Mouse (Mus musculus): ENCODE results near the gene Jak1.

The Jak1 gene

DNA sequence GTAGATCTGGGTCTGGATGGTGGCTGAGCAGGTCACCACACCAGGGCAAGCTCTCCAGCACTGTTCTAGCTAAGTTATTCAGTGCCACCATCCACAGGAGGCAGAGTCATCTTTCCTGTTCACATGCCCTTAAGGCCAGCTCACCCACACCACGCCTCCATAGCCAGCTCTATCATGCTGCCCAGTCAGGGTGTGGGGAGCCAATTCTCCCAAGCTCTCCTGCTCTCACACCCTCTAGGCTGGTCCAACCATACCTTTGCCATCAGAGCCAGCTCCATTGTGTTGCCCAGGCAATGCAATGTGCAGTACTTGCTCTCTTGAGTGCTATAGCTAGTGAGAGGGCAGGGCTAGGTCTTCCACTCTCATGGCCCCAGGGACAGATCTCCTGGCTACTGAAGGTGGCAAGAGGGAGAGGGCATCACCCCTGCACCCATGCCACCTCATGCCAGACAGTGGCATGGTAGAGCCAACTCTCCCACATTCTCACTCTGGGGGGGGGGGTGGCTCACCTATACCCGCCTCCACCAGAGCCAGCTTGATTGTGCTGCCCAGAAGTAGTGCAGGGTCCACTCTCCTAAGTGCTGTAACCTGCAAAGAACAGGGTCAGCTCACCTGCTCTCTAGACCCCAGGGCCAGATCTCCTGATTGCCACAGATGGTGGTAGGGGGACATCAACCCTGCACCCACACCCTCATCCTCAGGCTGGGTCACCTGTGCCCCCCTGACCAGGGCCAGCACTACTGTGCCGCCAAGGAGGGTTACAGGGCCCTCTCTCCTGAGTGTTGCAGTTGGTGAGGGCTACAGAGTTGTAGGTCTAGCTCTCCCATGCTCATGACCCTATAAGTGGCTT, 25.5 kb downstream of the Jak1 start:
- DNase-seq (ENCODE audit: low spot score in 2 of 2), result no peak

DNA sequence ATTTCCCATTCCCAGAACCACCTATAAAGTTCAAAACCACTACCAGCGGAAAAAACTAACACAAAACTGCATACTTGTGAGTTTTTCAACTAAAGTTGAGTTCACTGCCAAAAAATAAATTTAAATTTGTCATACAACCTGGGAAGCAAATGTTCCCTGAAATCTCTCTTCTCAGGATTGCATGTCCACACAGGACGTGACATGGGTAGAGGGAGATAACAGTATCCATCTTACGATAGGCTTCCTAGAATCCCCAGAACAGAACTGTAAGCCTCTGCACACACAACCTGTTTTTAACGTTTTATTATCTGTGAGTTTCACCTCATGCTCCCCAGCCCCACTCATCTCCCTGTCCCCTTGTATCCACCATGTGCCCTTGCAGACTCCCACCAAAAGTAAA, 26.5 kb downstream of the Jak1 start:
- DNase-seq (ENCODE audit: low spot score in 2 of 2), result no peak

DNA sequence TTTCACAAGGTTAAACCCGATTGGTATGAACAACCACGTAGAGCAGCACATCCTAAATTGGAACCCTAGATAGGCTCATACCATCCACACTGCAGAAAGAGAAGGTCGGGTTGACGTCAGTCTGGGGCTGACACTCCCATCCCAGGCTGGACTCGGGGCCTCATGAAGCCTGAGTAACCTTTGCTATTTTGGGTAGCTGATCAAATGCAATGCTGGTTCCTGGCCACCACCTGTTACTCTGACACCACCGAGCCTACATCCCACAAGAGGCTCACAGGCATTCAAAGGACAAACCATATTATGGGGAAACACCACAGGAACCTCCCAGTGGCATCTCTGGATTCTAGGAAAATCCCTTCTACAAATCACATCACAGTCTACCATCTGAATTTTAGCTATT, 28.3 kb downstream of the Jak1 start:
- DNase-seq (ENCODE audit: low spot score in 2 of 2), result no peak

DNA sequence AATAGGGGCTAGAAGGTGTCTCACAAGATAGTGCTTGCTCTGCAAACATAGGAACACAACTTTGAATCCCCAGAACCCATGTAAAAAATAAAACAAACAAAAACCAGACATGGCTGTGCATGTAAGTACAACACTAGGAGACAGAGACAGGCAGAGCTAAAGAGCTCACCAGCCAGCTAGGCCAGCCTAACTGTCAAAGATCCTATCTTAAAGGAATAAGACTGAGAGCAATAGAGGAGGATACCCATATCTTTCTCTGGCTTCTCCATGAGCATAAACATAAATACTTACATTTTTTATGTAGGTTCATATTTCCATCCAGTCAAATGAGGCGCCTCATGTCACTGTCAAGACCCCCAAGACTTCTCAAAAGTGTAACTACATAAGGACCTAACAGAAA, 29.1 kb downstream of the Jak1 start:
- DNase-seq (ENCODE audit: low spot score in 2 of 2), result no peak

DNA sequence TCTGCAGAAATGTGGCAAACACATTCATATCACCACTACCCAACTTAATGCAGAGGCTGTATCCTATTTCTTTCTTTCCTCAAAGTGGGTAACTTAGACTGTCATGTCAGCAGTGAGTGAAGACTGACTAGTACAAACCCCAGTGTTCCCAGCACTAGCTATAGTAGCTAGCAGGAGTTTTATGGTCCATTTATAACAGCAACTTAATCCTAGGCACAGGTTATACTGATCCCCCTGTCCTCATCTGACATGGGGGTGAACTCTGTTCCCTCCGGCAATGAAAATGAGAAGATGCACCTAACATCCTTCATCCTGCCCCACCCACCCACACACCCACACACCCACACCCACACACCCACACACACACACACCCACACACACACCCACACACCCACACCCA, 30.3 kb downstream of the Jak1 start:
- DNase-seq (ENCODE audit: low spot score in 2 of 2), result no peak

DNA sequence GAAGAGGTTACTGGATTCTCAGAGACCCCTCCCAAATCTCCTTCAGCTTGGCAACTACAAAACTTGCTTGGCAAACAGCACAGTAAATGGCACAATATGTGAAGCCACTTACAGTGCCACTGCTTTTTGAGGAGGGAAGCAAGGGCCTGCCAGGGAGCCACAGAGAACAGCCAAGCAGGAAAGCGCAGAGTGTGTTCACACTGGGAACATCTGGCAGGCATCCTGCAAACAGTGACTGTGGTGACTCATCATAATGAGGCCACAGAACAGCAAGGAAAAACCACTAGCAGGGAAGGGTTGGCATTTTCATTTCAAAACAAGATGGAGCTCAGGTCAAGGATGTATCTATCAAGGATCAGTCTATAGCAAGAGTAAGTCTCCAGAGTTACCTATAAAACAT, 30.8 kb downstream of the Jak1 start:
- DNase-seq (ENCODE audit: low spot score in 2 of 2), result no peak

DNA sequence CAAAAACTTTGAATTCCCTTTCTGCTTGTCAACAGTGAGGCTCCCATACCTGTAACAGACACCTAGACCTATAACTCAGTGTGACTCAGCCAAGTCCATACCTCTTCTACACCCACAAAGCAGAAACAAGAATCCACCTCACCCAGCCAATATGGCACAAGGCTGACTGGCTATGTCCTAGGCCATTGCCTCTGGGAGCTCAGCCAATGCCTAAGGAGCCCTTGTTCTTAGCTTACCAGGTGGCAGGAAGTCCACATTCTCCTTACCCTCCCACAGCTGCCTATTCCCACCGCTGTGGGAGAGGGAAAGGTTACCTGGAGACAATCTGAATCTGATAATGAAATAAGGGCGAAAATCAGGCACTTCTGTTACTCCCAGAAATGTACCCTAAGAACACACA, 34.5 kb downstream of the Jak1 start:
- no peak for DNase-seq (ENCODE audit: low spot score in 2 of 2)

DNA sequence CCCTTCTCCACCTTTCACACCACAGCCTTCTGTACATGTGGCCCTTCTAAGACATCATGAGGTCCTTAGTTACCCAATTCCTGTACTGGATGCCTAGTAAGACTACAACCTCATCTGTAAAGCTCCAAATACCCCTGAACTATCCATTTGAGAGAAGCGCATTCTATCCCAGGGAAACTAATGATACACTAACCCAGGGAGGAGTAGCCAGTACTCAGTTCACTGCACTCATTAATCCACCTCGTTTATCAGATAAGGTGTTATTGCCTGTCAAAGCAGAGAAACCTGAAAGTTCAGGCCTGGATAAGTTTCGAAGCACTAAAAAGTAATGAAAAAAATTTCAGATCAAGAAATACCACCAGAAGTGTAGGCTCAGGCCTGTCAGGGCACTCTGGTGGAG, 37.7 kb downstream of the Jak1 start:
- no peak for DNase-seq (ENCODE audit: low spot score in 2 of 2)

DNA sequence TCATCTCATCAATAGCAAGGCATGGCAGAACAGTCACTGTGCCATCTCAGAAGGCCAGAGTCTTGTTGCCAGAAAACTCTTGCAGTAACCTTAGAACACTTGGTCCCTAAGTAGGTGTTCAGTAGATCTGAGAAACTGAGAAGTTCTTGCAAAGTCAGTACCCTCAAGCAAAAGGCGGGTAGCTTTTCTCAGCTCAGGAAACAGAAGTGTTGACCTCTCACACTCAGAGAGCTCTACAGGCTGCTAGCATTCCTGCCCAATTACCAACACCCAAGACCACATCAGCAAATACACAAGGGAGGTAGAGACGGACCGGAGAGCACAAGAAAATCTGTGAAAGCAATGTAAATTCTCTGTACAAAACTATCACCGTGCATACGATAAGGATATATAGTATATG, 39.1 kb downstream of the Jak1 start:
- DNase-seq (ENCODE audit: low spot score in 2 of 2), result no peak

DNA sequence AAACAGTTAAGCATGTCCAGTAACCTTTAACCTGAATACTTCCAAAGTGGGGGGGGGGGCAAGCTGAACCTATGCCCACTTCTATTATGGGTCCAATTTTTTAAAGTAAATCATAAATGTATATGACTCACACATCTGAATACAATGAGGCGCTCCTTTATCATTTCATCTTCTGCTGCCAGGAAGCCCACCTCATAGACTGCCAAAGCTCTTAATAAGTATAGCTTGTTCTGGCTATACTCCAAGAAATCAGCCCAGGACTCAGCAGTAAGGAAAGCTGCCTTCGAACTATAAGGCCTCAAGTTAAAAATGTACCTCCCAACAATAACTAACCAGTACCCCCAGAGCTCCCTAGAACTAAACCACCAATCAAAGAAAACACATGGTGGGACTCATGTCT, 44.1 kb downstream of the Jak1 start:
- DNase-seq (ENCODE audit: low spot score in 2 of 2), result no peak

DNA sequence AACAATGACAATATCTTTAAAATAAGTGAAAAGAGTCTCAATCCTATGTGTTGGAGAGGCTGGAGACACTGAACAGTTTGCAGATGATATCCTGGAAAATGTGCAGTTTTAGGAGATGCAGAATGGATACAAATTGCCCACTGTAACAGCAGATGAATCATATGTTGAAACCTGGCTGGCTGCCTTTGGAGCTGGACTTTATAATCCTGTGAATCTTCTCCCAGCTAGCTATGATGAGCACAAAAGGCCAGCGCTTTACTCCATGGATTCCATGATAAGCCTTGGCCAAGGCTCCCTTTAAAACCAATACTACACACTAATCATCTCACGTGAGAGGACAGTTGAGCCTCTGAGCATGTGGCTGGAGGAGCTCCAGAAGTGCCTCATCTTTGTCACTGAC, 45.2 kb downstream of the Jak1 start:
- no peak for DNase-seq (ENCODE audit: low spot score in 2 of 2)

DNA sequence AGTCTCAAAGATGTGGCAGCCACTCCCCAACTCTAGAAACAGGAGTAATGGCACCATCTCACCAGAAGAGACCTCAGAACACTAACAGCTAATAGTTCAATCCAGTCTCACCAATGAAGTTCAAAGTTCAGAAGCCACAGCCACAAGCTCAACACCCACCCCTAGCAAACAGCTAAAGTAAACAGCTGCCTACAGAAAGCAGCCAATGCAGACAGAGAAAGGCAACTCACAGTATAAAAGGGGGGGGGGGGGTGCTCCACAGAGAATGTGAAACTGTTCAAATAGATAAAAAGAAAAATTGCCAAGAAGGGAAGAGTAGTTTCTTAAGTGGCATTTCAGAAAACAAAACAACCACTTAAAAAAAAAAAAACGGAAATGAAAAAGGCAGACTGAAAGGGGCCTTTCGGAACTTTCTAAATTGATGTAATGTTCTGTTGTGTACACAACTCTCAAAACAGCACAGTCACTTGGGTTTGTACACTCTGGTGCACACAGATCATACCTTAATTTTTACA, 48.0 kb downstream of the Jak1 start:
- no peak for DNase-seq (ENCODE audit: low spot score in 2 of 2)

DNA sequence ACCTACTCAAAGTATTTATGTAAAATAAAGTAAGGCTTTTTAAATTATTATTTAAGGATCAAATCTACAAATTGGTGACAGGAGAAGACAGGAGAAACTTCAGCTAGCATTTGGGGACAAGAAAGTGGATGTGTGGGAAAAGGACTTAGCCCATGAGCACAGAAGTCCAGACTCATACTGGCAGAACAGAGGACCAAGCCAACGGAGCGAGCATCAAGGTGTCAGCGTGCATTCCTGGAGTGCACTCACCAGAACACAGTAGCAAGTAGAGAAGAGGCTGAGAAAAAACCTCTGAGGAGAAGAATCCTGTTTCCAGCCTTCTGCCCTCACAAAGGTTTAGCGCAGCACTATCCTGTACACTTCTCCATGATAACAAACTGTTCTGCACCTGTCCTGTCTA, 48.8 kb downstream of the Jak1 start:
- DNase-seq (ENCODE audit: low spot score in 2 of 2), result no peak

DNA sequence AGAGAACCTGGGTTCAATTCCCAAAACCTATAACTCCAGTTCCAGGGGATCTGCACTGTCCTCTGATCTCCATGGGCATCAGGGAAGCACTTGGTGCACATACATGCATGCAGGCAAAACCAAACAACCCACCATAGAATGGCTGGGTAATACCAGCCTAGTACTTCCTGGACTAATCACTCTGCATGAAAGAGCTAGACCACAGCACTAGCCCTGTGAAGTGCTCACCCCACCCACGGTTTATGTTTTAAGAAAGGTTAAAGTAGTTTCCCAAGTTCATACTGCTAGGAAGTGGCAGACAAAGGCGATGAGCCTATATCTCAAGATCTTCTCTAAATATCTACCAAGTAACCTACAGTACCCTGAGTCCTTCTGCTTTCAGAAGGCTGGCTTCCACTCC, 51.6 kb downstream of the Jak1 start:
- DNase-seq (ENCODE audit: low spot score in 2 of 2), result no peak

DNA sequence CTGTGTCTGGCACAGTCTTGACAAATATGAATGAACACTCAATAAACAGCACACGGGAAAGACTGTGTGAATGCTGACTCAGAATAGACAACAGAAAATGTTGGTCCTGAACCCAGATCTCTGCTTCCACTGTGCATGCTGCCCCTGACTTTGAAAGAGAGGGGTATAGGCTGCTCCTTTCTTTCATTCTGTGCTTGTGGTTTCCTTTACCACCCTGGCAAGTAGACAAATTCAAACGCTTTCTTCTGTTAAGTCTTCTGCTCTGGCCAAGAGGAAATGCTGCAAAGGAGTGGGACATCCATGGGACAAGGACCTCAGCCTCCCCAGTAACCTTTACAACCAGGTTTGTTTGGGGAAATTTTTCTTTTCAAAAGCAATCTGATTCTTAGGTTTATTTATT, 57.6 kb downstream of the Jak1 start:
- DNase-seq (ENCODE audit: low spot score in 2 of 2), result no peak

DNA sequence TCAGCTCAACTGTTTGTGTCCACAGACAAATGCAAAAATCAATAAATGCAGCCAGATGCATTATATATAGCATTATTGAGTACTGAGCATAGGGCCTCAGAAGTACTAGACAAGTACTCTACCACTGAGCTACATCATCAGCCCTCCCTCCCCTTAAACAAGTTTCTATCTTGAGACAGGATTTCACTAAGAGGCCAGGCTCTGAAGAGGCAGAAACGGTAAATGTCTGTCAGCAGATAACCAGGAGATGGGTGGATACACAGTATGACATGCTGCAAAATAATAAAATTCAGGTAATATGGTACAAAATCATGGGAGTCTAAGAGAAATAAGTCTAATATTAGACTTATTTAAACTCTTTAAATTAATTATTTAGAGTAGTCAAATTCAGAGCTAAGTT, 61.6 kb downstream of the Jak1 start:
- DNase-seq (ENCODE audit: low spot score in 2 of 2), result no peak

DNA sequence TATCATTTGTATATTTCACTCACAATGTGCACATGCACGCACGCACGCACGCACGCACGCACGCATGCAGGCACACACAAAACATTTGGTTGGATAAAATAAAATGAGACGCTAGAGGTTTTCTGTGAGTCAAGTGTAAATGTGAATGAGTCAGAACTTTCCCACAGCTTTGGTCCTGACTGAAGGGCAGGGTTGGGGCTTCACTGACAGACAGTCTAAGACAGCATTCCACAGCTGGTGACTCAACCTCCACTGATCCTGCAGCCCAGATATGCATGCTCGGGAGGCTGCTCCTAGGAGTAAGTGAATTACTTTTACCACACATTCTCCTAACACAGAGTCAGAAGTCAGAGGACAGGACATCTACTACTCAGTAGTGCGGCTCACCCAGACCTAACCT, 62.5 kb downstream of the Jak1 start:
- DNase-seq (ENCODE audit: low spot score in 2 of 2), result no peak

DNA sequence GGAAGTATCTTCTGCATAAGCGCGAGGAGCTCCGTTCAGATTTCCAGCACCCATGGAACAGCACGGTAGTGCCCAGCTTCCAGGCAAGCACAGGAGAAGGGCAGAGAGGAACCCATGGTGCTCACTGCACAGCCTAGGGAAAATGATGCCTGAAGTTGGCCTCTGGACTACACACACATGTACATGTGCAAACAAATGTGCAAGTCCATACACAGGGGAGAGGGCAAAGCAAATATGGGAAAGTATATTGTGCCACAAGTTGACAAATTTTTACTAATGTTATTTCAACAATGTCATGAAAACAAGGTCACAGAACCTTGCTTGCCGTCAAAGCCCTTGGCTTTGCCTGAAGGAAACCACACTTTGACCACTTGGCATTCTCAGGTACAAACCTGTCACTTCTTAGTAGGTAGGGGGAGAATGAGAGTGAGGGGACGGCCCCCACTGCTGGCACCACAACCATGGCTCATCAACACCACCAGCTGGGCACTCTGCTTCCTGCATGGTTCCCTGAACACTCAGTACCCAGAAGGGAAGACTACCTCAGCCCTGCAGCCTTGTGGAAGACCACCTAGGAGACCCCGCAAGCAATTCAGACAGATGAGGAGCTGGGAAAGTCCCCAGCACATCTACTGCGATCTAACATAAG, 65.5 kb downstream of the Jak1 start:
- DNase-seq (ENCODE audit: low spot score in 2 of 2), result no peak

DNA sequence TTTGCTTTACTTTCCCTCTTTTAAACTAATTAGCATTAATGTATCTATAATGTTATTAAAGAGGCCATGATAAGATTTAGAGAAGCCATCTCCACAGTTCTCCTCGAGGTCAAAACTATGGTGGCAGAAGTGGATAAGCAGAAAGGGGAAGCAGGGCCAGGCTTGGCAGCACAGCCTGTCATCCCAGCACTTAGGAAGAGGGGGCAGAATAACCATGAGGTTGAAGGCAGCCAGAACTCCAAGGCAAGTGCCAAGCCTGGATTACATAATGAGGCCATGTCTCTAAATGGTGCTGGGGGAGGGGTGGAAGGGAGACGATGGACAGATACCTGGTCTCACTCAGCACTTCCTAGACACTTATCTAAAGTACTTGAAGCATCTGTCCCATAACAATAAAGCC, 66.7 kb downstream of the Jak1 start:
- DNase-seq (ENCODE audit: low spot score in 2 of 2), result no peak

DNA sequence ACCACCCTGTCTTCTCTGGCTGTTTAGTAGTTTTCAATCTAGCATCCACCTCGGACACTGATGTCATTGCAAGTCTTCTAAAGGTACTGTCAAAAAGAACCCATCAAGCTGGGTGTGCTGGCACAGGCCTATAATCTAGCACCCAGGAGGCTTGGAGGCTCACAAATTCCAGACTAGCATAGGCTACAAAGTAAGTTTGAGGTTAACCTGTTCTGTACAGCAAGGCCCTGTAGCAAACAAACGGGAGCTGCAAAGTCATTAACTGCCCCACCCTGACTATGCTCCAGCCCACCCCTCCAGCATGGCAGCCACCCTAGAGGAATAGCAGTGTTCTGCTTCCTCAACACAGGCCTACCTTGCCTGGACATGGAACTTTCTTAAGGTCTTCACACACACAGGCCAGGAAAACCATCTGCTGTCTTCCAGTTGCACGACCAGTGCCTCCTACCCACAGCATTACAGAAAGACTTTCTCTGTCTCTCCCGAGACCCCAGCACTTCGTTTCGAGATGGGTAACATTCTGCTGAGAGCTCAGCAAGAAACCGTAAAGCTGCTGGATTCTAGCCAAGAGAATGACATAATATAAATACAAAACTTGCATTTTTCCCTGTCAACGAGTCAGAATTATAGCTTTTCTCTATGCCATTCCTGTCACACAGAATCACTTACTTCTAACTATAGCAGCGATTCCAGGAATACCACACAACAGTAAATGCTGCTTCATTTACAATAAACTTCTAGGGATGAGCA, 67.5 kb downstream of the Jak1 start:
- DNase-seq (ENCODE audit: low spot score in 2 of 2), result no peak

DNA sequence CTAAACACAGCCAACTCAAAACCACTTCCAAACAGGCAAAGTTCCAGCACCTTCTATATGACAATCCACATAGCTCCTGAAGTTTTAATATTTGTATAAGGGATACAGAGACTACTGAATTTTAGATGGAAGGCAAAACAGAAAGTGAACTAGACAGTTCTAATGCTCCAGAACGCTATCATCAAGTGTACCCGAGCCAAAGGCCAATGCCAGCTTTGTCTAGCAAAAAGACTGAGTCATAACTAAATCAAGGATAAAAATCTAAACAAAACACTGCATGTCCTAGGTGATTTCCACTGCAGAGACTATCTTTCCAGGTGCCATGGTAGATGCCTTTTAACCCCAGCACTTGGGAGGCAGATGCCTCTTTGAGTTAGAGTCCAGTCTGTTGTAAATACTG, 68.7 kb downstream of the Jak1 start:
- no peak for DNase-seq (ENCODE audit: low spot score in 2 of 2)

DNA sequence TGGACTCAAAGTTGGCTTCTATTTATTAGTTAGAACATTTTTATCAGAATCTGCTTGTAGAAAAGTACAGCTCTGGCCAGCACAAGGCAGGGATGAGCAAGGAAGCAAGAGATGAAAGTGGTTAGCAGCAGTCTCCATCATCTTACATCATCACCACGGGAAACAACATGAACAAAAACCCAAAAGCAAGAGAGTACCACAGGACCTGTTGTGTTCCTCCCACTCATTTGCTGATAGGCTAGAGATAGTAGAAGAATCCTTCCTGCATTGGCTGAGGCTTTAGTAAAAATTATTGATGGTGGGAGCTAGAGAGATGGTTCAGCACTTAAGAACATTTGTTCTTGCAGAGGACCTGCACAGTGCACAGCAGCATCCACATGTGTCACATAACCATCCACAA, 70.9 kb downstream of the Jak1 start:
- DNase-seq (ENCODE audit: low spot score in 2 of 2), result no peak

All from spleen, postnatal 14 days (tissue).